Mouse (Mus musculus) kidney, adult 11 months (tissue): Measurements from ENCODE around the gene Cd33.

Source experiments
- DNase-seq: peaks from one replicate; pipeline ENCODE4 v3.0.0; 2022

The Cd33 gene

DNA sequence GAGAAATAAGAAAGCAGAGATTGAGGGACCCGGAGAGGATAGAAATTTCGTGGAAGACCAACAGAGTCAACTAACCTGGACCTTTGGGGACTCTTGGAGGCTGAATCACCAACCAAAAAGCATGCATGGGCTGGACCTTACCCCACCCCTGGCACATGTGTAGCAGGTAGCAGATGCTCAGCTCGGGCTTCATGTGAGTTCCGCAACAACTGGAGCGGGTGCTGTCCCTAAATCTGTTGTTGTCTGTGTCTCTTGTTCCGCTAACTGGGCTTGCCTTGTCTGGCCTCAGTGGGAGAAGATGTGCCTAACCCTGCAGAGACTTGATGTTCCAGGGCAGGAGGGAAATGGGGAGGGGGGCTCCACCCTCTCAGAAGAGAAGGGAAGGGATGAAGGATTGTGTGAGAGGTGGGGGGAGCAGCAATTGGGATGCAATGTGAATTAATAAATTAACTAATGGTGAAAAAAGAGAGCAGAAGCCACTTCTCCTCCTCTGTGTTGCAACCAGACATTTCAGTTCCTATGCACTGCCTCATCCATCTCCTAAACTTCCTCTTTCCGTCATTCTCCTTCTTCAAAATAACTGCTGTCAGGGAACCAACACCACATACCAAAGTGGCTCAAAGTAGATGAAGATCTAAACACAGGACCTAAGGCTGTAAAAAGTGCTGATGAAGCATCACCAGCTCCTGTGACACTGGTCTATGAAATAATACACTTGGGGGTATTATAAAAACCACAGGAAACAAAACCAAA, at the start of gene Cd33:
TSS of gene Cd33 (minus strand) at position 204 of the 753 bp plus-strand sequence.
- DNase-seq, result no peak

DNA sequence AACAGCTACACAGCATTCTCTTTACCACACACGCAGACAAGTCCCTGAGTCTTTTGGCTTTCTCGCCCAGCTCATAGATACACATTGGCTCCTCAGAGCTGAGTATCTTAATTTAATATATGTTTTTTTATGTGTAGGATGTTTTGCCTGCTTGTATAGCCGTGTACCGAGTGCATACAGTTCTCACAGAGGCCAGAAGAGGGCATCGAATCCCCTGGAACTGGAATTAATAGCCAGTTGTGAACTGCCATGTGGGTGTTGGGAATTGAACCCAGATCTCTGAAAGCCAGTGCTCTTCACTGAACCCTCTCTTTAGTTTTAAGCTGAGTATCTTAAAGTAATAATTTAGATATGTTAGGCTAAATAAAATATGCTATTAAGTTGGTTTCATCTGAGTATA, 40.6 kb upstream of the Cd33 start:
- no peak for DNase-seq

DNA sequence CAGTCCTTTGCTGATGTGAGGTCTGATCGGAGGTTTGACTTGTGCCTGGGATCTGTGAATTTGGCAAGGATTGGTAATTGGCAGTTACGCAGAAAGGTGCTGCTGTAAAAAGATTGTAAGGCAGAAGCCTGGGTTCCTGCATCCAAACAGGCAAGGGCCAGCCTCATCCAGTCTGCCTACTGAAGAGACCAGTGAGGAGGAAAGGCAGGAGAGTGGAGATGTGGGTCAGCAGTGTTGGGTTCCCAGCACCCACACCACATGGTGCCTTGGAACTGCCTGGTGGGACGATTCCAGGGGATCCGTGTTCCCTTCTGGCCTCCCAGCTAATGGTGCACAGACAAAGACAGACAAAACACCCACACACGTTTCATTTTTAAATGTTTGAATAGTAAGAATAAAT, 36.3 kb upstream of the Cd33 start:
- DNase-seq, result no peak

DNA sequence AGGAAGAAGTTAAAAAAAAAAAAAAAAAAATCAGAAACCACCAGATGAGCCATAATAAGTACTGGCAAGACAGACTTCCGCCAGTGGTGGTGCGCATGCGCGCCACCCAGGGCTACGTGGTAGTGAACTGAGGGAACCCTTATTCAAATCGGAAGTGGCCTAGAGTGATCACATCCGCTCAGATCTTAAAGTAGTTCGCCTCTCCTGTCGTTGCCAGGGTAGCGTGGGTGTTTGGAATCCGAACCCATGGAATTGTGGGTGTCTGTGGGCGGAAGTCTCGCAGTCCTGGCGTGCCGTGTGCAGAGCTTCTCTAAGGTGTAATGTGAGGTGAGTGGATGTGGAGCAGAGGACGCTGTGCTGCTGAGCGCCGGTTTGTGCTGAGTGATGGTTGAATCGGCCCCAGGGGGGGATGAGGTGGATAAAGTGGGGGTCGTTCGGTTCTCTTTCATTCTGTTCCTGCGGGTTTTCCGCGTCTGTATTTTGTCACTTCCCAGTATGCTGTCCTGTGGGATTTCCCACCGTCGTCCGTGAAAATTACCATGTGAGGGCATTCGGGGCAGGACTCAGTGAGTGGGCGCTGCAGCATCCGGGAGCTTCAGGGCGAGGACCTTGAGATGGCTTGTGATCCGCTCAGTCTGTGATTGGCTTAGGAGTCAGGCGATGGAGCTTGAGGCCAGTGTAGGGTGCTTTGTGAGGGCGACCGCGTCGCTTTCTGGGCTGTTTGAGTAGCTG, 35.4 kb upstream of the Cd33 start, which contains the start of gene Zfp719:
TSS of gene Zfp719 (plus strand) at position 171 of the 732 bp plus-strand sequence.
- DNase-seq, result peak; percentile 96

DNA sequence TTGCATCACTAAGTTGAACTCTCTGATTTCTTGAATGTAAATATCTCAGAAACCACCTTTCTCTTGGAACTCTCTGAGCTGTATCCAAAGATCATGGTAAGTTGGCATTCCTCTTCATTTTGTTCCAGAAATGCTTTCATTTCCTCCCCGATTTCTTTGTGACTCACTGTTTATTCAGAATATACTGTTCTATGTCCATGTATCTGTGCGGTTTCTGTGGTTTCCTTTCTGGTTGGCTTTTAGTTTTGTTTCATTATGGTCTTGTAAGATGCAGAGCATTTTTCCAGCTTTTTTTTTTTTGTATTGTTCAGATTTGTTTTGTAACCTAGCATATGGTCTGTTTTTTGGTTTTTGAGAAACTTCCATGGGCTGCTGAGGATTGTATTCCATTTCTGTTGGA, 27.0 kb upstream of the Cd33 start:
- no peak for DNase-seq

DNA sequence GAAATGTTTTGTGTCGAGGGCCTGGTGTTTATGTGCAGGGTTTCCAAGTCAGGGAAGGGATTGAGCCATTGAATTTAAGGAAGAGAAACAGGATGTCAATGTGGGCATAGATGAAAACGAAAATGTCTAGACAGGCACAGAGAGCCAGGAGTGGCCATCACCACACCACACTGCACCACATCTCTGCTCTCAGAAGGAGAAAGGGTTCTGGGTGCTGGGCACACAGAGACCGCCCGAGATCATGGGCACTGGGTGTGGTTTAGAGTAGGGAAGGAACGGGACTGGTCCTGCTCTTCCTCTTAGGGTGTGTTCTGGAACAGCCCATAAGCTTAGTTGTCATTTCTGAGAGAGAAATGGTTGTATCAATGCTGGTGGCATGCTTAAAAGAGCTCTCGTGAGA, 19.1 kb upstream of the Cd33 start:
- DNase-seq, result no peak

DNA sequence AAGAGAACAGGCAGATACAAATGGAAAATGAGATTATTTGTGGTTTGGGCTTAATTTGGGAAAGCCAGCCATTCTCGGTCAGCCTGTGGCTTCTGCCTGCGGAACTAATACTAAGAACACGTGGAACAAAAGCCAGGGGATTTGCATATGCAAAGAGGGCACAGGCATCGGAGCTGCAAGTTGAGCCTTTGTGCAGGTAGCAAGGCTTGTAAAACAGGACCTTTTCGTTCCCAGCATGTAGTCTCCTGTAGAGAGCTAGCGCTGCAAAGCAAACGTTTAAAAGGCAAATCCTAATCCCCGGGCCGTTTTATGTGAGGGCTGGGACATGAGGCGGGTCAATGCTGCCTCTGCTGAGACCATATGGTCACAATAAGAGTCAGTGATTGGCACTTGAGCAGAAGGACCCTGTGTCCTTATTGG, 18.4 kb upstream of the Cd33 start:
- peak; percentile 21 for DNase-seq

DNA sequence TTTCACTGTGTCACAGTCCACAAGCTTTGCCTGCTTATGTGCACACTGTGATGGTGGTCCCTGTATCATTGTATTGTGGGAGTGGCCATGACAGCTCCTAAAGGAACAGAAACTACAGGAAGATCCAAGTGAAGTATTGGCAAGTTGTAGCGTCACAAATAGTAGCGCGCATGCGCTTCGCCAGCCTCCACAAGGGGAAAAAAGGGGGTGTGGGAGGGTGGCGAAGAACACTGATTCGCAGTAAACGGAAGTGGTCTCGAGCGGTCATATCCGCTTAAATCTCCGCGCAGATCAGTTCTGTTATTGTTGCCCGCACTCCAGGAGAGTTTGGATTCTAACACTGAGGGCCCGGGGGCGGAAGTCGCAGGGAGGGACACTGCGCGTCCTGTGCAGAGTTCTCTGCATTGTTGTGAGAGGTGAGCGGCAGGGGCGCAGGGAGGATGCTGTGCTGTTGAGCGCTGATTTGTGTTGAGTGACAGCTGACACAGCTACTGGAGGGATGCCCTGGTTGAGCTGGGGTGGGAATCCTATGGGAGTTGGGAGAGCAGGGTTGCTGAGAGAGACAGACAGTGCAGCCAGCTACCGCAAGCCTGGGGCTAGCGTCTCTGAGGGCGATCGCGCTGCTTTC, 17.9 kb upstream of the Cd33 start, which contains the start of gene Zfp658:
TSS of gene Zfp658 (plus strand) at position 251 of the 628 bp plus-strand sequence.
- peak; percentile 82 for DNase-seq

DNA sequence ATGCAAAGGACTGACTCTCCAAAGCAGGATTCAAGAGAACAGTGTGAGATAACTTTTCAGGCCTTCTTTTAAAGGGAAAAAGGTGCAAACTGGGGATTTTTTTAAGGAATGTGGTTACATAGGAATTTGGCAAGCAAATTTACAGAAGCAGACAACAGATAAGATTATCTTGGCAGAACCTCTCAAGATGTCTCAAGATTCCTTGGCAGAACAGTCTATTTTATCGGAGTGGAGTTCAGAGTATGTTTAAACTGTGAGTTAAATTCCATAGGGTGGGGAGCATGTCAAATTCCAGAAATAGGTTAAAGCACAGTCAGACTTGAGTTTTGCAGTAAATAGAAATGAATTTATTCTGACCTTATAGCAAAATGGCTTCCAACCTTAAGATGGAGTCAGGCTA, 12.7 kb upstream of the Cd33 start:
- DNase-seq, result no peak

DNA sequence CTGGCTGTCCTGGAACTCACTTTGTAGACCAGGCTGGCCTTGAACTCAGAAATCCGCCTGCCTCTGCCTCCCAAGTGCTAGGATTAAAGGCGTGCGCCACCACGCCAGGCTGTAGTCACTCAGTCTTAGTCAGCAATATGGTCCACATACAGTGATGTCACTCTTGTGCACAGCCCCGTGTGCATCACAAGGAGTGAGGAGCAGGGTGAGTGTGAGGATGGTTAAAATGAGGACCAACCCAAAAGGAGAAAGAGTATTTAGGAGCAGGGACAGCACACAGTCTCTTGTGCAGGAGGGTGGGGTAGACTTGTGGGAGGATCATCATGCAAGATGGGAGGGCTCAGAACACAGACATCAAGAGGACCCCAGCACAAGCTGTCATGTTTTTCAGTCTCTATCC, 11.1 kb upstream of the Cd33 start:
- no peak for DNase-seq

DNA sequence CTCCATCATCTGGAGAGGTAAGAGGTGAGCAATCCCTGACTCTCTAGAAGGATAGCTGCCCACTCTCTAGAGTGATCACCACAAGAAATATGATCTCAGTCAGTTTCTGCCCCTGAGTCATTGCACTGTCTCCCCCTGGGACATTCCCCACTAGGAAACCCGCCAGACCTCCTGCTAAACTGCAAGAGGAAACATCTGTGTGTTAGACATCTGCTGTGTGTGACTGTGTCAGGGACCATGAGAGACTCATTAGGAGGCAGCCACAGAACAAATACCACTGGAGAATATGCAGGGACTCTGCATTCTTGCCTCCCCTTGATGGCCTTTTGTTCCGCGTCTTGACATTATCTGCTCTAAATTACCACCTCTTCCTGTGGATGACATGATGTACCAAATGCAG, 10.3 kb upstream of the Cd33 start:
- DNase-seq, result no peak

DNA sequence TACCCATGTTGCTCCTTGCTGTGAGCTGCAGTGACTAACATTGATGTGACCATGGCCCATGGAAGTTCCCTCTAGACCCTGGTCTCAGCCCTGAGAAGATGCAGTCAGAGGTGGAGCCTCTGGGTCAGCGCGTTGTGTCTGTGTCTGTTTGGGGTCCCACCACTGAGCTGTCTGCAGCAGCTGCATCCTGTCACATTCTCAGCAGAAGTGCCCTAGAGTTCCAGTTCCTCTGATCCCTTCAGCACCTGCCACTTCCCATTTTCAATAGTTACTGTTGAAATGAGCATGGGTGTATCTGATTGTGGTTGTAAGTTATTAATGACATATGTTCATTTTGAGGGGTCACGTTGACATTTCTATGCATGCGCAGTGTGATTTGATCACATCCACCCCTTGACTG, 8.9 kb upstream of the Cd33 start:
- DNase-seq, result no peak

DNA sequence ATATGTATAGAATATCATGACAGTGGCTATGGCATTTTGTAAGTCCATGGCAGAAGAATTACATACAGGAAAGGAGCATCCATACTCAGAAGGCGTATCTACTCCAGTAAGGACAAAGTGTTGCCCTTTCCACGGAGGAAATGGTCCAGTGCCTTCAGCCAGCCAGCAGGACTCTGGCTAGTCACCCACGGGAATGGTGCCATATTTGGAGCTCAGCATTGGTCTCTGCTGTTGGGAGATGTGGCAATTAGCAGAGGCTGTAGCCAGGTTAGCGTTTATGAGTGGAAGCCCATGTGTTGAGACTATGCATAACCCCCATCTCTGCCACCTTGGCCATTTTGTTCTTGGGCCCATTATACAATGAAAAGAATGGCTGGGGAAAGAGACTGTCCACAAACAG, 4.0 kb upstream of the Cd33 start:
- DNase-seq, result no peak

DNA sequence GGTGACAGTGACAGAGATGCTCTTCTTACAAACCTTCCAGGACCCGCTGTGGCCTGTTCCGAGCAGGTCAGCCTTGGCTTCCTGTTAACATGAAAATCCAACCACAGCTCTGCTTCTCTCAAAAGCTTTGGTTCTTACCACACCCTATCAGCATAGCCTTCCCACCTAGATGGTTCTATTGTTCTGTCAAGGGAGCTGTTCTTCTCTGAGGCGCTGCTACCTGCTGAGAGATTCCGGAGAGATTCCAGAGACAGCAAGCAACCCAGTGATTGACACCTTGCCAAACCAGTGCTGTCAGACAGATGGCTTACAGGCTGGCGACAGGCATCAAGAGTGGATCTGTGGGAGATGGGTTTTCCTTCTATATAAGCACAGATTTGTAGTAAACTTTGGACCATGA, 3.4 kb upstream of the Cd33 start:
- no peak for DNase-seq

DNA sequence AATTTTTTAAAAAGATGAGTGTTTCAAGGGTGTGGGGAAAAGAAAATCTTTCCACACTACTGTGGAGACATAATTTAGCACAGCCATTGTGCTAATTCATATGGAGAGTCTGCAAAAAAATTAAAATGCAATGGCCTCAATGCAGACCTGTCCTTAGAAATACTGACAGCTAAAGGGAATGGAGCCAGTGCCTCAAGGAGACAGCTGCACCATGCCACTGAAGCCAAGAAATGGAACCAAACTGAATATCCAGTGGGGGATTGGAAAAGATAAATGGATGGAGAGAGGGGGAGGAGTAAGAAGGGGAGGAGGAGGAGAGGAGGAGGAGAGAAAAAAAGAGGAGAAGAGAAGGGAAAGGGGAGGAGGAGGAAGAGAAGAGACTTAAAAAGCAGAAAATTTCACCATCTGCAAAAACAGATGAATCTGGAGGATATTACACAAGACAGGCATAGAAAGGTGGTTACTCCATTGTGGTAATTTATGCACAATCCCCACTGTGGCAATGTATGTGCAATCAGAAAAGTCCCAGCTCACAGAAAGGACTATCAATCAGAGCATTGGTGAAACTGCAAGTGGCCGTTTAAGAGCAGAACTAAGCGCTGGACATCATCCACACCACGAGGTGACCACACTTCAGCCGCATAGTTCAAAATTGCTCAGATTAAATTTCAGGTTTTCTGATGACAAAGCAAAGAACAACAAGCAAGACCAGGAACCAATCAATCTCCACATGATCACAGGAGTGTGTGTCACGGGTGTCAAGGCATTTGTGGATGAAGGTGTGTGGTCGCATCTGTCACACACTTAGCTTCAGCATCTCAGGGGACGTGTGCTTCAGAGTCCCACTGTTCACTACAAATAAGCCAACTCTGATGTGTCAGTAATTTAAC, 1.7 kb upstream of the Cd33 start:
- no peak for DNase-seq

DNA sequence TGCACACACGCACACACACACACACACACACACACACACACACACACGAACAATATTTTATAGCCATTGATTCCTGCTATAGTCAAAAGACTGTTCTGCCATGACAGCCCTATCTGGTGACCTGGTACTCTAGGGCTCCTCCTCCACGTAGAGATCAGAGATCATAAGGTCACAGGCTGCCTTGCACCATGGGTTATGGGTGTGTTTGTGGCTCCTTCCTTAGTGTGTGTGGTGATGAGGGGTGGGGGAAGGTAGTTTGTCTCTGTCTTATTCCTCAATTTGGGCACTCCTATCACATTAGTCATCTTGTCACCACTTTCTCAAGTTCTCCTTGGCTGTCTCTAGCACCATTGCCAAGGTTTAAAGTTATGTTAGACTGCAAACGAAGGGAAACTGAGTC, 5.7 kb downstream of the Cd33 start:
- no peak for DNase-seq

DNA sequence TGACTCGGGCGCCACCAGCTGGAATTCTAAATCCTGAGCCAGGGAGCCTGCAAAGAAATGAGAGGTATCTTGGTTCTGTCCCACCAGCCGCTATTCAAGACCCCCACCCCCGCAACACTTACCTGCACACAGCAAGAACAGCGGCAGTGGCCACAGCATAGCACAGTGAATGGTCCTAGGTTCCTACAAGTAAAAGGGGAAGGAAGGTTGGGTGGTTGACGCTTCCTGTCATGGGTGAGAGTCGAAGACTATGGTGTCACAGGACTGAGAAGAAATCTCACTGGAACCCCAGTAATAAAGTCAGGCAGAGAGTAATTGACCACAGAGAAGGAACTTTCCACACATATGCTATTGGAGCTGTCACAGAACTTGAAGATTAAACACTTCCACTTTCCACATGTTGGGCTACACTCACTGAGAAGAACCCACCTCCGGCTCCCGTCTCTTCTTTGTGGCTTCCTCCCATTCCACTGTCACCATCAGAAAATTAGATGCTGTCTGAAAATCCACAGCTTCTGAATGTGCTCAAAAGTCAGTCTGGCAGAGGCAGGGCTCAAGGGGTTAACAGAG, 11.2 kb downstream of the Cd33 start:
- no peak for DNase-seq

DNA sequence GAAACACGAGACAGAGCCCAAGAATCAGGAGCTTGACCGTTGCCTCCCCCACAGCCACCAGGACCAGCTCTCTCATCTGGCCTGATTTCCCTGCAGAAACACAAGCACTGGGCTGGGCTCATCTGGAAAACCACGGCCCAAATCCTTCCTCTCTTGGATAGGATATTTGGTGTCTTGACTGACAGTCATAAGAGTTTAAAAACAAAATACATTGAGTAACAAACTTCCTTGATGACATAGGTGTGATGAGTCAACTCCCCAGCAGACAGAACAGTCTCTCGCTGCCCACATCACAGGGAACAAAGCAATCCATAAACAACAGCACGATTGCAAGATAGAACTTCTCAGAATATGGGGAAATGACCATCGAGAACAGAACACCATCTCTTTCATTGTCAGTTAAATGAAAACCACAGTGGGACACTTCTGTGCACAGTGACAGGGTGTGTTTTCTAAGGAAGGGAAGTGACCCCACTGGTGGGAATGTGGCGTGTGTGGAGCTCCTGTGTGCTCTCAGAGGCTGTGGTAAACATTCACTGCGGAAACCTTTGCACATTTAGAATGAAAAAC, 13.9 kb downstream of the Cd33 start:
- no peak for DNase-seq

DNA sequence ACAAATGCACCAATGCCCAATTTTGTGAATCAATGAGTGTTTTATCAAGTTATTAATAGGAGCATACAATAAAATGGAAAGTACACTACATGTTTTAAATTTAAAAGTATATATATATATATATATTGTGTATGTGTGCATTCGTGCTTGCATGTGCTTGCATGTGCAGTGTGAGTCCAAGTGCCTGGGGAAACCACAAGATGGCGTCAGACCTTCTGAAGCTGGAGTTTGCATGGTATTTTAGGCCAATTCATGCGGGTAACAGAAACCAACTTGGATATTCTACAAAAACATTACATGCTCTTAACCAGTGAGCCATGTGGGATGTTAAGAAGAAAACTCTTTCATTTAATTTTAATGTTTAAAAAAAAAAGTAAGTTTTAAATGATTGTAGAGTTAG, 18.9 kb downstream of the Cd33 start:
- DNase-seq, result no peak

DNA sequence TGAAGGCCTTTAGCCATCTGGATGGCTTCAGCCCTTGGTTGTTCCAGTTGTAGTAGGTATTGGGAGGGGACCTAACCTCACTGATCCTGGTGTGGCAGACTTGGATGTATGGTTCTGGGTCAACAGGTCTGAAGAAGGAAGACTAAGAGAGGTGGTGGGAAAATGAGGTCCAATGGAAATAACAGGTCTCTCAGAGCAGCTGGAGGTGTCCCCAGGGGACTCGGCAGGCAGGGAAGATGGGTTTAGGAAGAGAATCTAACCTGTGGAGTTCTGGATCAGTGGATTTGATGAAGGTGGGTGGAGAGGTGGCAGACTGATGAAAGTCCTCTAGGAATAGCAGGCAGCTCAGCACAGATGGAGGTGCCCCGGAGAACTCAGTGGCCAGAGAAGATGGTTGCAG, 21.5 kb downstream of the Cd33 start:
- no peak for DNase-seq

DNA sequence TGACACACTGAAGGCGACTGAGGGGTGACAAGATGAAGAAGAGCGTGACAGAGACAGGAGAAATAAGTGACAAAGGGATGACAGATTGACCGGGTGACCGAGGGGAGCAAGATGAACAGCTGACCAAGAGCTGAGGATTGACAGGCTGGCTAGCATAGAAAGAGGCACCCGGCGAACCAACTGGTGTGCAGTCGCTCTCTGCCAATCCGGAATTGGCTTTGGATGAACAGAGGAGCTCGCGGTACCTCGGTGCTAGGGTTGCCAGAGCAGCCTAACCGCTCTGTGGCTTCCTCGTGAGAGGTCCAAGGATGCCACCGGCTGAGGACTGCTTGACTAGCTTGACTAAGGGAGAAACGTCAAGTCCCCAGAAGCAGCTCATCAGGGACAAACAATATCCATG, 25.9 kb downstream of the Cd33 start:
- DNase-seq, result no peak

DNA sequence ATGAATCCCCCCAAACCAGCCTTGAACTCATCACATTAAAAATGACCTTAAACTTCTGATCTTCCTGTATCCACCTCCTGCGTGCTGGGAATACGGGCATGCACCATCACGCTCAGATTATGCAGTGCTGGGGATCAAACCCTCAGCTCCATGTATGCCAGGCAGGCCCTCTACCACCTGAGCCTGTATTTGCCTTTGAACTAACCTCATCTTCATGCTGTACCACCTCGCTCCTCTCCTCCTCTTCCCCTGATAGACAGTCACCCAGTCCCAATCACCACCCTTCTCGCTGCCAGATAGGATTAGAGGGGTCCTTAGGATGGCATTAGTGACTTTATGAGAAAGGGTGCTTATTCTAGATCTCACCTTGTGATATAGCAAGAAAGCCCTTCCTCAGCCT, 29.2 kb downstream of the Cd33 start:
- no peak for DNase-seq
